Mouse (Mus musculus) cortical plate, adult 2 months (tissue): ENCODE measurements around the gene Edrf1.

Experiments
- CTCF ChIP-seq: fragments of 200-500 bp; IDR thresholded peaks from 2 replicates; pipeline ENCODE4 v1.5.1; 2011; ENCODE audit warnings: mild to moderate bottlenecking, control low read depth, low read length; ENCODE audit not compliant: insufficient read depth; ENCODE audit errors: extremely low read depth
- POLR2A ChIP-seq: fragments of 200-500 bp; IDR thresholded peaks from 2 replicates; pipeline ENCODE4 v1.6.1; 2011; ENCODE audit warnings: mild to moderate bottlenecking, low read length, control low read depth; ENCODE audit not compliant: insufficient read depth; ENCODE audit errors: extremely low read depth

DNA sequence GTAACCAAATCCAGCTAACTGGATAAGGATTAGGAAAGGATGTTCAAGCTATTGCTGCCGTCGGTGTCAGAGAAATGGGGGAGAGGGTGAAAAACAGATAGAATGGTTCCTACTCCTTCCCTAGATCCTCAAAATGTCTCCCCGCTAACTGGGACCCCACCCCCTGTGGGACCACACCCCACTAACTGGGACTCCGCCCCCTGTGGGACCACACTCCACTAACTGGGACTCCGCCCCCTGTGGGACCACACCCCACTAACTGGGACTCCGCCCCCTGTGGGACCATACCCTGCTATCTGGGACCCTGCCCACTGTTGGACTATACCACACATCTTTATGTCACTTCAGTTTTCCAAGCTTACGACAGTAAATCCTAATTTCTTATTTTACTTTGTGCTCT is 66.6 kb downstream of the Edrf1 start:
- no peak for TF ChIP-seq POLR2A
- TF ChIP-seq CTCF: no peak
